Mouse (Mus musculus) NIH3T3 (cell line): ENCODE data around the gene Lpin1.
A peak's percentile ranks its signal among the peaks of the same experiment; 100 is the strongest.

ENCODE experiments used
- DNase-seq: peaks from one replicate; pipeline ENCODE4 v3.0.0-alpha.2; 2012; ENCODE audit warnings: low read depth

Gene Lpin1

GRCm38 (mm10) chr12:16526134-16526533 is 84.6 kb downstream of the Lpin1 start:
- no peak for DNase-seq

DNA sequence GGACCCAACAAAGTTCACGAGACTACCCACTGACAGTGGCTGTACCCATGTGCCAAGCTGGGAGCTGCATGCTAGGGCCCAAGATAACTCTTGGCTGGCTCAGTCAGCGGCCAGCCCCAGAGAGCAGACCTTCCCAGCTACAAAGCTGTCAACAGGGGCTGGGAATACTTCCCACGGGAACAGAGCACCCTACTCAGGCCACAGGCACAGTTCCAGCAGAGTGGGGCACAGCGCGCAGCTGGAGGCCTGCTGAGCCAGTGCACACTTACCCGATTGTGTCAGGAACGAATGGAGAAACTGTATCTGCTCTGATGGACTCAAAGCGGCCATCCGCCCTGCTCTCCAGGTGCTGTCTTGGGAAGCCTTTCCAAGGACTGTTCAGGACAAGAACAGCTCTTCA is 95.6 kb downstream of the Lpin1 start:
- no peak for DNase-seq

DNA sequence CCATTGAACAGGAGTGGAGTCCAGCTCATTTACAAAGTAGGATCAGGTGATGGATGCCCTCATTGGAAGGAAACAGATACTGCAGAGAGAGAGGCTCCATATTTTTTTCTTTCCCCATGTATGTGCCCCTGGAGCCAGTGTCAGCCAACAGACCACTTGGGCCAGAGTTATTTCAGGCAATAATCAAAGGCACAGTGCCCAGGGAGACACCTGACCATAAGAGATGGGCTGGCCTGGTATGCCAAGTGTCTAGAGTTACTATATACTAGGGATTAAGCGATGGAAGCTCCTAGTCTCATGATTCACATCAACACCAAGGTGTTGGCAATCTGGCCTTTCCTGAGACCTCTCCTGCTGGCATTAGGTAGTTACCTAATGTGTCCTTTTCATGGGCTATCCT is 97.8 kb downstream of the Lpin1 start:
- no peak for DNase-seq

DNA sequence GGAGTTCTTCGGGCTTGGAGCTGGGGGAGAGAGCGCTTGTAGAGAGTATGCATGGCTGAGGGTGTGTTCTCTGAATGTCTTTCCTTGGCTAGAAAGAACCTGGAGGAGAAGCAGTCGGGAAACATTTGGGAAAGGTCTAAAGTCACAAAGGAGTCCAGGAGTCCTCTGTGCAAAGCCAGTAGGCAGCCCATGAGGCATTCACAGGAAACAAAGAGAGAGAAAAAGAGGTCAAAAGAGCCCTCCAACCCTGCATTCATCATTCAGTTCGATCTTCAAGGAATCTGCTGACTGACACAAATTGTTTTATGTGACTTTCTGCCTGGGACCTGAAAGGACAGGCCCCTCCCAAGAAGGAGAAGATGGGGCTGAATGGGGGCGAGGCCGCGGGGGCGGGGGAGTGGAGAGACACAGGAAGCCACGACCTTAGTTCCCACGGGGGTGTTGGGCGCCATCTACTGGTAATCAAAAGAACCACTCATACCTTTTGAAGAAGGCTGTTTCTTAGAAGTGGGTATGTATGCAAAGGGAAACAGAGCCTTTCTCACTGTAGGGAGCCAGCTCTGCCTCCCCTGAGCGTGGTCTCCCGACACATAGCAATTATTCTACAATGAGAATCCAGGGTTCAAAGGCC is 101.5 kb downstream of the Lpin1 start:
- DNase-seq: peak; percentile 79

- no peak for DNase-seq
Observed at GRCm38 (mm10) chr12:16506796-16507790, 103.7 kb downstream of the Lpin1 start.

DNA sequence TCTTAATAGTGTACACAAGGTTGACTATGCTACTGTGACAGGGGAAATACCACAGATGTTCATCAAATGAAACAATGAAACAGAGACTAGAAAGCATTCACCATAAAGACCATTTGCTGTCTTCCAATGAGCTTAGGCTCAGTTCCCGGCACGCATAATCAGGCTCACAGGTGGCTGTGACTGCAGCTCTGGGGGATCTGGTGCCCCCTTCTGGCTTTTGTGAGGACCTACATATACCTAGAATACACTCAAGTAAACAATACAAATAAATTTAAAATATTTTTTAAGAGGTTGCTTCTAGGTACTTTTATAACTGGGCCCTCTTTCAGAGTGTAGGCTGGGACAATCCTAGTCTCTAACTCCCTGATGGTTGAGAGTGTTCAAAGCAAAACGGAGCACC is 106.5 kb downstream of the Lpin1 start:
- DNase-seq: no peak

- no peak for DNase-seq
Observed at GRCm38 (mm10) chr12:16497960-16498359, 112.8 kb downstream of the Lpin1 start.

- DNase-seq: peak; percentile 70
Observed at GRCm38 (mm10) chr12:16492713-16493112, 118.1 kb downstream of the Lpin1 start.

DNA sequence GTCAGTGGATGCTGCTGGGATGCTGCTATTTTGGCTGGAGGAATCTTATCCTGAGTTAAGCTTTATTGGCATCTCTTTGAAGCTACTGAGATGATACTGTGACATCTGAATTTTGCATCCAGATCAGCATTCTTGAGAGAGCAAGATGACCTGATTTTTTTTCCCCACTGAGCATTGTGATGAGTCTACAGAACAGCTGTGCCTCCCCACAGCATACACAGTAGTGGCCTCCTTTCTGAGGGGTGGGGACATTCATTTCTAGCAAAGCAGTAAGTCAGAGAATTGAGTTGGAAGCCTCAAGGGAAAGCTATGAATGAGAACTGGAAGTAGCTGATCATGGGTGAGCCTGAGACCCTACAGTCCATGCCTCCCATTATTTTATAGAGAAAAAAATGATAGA is 121.9 kb downstream of the Lpin1 start:
- no peak for DNase-seq

- no peak for DNase-seq
Observed at GRCm38 (mm10) chr12:16487453-16487852, 123.3 kb downstream of the Lpin1 start.
